Mouse (Mus musculus) right cerebral cortex, postnatal 4 days (tissue): ENCODE measurements around the gene Runx2.

Source experiments
- DNase-seq: peaks from one replicate; pipeline ENCODE4 v3.0.0-alpha.2; 2022

Gene Runx2

DNA sequence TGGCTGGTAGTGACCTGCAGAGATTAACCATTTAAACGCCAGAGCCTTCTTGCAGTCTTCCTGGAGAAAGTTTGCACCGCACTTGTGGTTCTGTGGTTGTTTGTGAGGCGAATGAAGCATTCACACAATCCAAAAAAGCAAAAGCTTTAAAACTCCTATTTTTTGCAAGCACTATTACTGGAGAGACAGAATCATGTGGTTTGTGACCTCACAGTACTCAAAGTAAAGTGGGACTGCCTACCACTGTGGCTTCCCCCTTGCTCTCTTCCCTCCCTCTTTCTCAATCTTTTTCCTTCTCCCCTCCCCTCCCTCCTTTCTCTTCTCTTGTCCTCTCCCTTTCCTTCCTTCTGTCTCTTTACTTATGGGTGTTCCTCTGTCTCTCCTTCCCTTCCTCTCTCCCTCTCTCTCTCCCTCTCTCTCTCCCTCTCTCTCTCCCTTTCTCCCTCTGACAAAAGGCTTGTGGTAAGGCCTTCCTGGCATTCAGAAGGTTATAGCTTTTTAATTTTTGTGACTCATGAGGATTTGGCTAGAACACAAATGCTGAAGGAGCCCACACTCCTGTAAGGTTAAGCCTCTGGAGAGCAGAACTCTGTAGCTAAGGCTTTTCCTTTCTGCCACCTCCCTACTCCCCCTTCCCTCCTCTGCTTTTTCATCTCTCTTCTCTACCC is at the start of gene Runx2:
Gene Runx2, minus strand, starts transcription at position 290 of the 668 bp plus-strand sequence.
- DNase-seq: no peak

DNA sequence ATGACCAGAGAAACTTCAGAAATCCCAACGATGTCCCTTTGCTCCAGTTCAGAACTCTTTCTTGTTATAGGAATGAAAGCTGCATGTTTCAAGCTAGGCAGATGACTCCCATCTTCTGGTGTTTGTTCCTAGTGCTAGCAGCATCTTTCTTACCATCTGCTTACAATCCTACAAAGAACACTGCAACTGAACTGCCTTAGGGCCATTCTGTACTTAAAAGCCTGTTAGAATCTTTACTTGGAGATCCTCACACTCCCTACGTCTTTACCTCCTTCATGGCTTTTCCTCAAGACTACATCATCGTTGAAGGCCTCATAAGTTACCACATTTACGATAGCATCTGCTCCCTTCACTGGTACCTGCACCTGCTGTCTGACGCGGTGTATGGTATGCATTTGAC is 48.6 kb upstream of the Runx2 start:
- no peak for DNase-seq

DNA sequence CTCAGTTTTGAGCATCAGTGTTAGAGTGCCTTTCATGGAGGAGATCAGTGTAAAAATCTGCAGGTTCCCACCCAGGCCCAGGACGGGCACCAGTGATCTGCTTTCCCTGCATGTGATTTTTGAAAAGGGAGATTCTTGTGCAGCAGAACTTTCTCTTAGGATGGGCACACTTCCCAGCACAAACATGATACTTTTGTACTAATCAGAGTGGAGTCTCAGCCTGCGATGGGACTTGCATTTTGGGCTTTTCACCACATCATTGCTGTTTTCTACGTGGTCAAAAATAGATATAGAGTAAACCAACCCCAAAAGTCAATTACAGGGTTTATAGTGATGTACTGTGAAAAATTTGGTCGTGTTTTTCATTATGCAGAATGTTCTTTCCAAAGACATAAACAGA is 27.6 kb upstream of the Runx2 start:
- no peak for DNase-seq

DNA sequence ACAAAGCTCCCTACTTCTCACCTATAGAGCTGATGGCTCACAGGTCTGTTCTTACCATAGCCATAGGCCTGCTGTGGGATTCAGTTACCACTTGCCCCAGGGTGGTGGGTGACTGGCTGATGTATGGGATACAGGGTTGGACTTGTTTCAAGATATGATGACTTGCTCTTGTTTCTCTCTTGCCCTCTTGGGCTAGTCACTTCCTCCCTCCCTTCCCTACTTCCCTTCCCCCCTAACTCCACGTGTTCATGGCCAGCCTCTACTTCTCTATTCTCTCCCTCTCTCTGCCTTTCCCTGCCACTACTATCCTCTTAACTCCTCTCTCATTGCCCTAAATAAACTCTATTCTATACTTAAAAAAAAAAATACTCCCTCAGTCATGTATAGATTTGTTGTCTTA is 16.6 kb upstream of the Runx2 start:
- no peak for DNase-seq

DNA sequence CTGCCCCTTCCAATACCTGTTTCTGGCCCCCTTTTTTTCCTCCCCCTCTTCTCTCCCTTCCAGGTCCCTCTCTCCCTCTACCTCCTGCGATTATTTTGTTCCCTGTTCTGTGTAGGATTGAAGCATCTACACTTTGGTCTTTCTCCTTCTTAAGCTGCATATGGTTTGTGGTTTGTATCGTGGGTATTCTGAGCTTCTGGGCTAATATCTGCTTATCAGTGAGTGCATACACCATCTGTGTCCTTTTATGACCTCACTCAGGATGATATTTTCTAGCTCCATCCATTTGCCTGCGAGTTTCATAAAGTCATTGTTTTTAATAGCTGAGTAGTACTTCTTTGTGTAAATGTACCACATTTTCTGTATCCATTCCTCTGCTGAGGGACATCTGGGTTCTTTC is 15.0 kb upstream of the Runx2 start:
- no peak for DNase-seq

DNA sequence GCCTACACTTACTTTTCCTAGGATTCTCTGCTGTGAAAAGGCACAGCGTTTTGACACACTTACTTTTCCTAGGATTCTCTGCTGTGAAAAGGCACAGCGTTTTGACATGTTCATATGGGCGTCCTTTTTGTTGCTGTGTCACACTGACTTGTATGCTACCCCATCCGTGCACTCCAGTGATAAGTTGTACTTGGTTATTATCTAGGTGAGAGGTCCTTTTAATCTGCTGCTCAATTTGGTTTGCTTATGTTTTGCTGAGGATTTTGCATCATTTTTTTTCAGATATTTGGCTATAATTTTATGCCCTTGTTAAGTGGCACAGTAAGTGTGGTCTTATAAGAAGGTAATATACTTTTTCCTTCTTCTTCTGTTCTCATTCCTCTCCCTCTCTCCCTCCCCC is 13.4 kb upstream of the Runx2 start:
- no peak for DNase-seq

DNA sequence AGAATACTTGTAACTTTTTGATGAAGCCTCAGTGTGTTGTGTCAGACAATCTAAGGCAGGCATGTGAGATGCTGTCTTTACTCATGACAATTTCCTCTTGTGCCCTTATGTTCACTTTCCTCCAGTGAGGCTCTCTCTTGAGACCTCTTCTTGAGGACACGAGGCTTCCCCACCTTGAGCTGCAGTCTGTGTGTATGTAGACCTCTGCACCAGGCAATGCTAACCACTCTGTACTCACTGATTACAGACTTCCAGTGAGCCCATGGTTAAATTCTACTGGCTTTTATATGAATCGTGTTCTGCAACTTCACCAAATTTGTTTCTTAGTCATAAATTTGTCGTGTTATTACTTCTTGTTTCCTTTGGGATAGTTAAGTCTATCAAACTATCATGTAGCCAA is 12.5 kb upstream of the Runx2 start:
- no peak for DNase-seq

DNA sequence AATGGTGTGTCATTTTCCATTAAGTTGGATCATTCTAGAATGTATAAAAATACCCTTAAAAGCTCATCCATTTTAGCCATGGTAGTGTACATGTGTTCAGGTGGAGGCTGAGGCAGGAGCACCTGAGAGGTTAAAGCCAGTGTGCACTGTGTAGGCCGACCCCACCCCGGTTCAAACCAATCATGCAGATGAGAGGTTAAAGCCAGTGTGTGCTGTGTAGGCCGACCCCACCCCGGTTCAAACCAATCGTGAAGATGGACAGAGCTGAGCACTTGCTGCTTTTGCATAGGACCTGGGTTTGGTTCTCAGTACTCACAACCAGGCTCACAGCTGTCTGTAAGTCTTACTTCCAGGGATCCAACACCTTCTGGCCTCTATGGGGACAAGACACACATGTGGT is 7.3 kb upstream of the Runx2 start:
- no peak for DNase-seq

DNA sequence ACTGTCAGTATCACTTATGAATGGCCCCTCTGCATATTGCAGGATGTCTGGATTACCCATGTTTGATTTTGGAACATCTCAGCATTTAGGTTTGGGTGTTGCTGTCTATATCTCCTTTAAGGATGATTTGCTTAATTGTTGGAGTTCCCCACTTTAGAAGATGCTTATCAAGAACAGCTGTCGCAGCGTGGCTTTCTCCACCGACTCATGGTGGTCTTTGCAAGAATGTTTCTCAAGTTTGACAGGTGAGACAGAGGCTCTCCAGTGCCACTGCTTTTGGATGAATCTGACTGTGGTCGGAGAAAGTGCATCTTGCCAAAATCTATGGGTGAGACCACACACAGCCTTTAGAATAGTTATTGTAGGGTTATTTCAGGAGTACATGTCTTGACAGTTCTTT is 5.2 kb upstream of the Runx2 start:
- no peak for DNase-seq

DNA sequence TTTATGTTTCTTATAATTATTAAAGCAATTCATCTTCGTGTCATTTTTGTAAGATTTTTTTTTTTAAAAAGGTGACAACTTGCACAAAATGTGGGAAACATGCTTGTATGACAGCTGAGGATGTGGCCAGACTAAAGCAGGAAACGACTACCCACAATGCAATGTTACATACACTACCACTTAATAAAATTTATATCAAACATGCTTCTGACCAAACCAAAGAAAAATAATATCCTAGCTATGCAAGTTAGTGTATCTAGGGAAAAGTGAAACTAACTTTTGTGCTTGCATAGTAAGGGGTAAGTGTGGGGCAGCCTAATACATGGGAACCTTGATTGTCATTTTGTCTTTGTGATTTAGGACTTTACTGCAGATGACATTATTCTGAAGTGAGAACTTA is 4.2 kb upstream of the Runx2 start:
- DNase-seq: no peak

DNA sequence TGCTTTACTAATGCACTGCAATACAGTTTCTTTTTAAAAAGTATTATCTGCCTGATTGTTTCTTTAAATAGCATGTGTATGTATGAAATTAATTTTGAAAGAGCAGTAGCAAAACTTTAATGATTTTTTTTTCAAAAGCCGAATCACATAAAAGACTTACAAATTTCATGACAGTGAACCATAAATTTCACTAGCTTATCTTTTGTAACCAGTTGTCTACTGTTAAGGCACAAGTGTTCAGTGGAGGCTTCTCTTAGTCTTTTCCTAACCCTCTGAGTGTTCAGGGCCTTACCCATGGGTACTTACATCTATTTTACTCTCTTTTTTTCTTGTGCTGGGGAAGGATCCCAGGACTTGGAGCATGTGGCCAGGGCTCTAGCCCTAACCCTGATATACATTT is 7.6 kb downstream of the Runx2 start:
- DNase-seq: no peak

DNA sequence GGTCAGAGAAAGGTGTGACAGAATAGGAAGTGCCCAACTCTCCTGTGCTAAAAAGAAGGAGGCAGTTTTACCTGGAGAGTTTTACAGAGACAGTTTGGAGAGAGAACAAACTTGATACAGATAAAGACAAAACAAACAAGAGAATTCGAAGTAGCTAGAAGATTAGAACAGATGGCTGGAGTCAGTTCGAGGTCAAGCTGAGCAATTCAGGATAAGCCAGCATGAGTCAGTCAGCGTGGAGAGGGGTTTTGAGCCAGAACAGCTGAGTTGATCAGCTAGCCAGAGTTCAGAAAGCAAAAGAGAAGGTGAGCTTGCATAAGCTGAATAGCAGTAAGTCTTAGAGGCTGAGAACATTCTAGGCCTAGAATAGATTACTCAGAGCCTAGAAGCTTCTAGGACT is 17.3 kb downstream of the Runx2 start:
- DNase-seq: no peak

DNA sequence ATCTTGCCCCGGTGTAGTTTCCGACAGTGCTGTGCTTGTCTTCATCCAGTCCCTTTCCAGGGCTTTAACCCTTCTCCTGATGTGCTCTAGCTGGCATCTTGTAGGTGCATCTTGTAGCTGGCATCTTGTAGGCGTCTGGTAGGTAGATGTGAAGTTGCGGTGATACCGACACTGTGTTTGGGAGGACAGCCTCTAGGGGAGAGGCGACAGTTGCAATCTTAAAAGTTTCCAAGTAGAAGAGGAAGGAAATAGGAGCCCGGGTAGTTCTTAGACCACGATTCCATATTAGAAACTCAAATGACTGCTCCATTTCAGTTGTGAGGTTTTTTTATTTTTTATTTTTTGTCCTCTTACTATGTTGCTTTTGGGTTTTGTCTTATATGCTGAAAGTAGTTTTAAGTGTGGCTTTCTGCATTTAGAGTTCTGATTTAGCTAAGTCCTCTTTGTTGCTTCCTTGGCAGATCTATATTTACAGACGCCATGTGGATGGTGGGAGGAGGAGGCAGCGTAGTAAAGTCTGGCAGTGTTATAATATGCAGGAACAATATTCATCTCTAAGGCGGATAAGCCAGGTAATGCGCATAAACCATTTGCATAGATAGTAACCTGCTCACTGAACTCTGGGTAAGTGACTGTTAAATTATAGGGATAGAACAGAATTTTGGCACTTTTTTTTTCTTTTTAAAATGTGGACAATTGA is 22.2 kb downstream of the Runx2 start:
- no peak for DNase-seq

DNA sequence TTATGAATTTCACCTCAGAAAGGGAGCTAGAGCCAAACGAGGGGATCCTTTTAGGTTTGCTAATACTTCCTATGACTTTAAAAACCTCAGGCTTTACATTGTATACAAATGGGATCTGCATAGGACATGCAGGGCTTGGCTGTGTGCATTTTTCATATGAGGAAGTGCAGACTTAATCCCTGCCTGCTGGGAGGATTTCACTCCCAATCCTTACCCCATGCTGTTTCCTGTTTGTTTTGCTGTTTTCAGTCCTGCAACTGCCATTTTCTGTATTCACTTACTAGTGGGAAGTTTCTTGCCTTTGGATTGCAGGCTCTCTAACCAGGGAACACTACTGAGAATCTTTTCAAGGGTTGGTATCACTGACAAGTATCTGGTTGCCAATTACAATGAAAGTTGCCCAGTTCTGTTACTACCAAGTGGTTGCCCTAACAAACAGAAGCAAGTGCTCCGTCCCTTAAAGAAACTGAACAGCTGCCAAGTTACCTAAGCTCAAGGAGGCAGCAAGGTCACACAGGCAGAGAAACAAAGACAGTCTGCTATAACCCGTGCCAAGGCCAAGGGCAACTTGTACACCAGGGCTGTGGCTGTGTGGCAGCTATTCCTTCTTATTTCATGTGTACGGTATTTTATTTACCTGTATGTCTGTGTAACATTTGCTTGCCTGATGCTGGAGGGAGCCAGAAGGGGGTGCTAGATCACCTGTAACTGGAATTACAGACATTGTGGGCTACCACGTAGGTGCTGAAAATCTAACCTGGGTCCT is 25.4 kb downstream of the Runx2 start:
- DNase-seq: no peak

DNA sequence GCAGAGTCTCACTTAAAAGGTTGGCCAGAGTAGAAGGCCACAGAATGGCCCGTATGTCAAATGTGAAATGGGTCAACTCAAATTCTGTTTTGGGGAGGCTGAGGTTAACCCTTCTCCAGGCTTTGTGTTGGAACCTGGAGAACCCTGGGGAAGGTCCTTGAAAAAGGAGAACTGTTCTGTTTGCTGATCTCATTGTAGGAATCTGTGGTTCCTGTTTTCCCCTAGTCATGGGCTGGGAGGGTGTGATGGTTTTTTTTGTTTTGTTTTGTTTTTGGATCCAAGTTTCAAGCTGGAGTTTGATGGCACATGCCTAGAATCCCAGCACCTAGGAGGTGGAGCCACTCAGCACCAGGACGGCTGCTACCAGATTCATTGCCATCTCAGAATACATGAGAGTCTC is 31.5 kb downstream of the Runx2 start:
- DNase-seq: no peak

DNA sequence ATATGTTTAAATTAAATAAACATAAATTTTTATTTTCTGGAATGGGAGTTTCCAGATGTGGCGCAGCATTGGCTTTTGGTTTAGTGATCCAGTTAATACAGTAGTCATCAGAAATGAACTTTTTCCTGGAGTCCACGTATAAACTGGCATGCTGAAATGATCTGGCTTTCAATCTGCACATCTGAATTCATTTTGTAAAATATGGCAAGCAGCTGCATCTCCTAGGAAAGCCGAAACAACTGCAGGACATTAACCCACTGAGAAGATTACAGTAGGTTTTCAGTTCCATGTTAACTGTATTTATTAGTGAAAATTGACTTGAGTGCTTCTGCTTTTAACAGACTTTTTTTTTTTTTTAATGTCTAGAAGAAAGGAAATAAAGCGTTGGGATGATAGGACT is 32.2 kb downstream of the Runx2 start:
- DNase-seq: no peak

DNA sequence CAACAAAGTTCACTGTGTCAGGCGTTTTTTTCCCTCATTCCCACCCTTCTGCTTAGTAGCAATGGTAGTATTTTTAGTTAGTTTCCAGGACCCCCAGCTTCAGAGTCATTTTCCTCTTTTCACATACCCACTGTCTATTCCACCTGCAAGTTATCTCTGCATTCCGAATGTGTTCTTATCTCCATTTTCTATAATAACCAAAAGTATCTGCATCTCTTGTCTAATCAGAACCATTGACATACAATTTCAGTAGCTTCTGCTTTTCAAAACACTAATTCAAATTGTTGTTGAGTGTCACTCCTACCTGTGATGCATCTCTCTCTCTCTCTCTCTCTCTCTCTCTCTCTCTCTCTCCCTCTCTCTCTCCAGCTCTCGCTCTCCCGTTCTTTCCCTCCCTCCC is 34.2 kb downstream of the Runx2 start:
- no peak for DNase-seq

DNA sequence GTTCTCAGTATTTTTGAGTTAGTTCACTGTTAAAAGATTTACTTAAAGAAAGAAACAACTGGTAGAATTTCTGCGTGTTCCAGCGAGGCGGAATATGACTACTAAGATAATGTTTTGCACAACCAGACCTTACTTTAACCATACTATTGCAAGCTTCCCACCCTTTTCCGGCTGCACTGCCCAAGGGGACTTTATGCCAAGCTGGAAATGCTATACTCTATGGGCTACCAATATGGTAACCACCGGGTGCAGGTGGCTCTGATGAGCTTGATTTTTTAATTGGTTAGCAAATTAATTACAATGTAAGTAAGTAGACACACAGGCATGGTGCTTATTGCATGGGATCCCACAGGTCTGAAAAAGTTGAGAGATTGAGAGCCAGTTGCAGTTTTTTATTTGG is 36.5 kb downstream of the Runx2 start:
- DNase-seq: no peak

DNA sequence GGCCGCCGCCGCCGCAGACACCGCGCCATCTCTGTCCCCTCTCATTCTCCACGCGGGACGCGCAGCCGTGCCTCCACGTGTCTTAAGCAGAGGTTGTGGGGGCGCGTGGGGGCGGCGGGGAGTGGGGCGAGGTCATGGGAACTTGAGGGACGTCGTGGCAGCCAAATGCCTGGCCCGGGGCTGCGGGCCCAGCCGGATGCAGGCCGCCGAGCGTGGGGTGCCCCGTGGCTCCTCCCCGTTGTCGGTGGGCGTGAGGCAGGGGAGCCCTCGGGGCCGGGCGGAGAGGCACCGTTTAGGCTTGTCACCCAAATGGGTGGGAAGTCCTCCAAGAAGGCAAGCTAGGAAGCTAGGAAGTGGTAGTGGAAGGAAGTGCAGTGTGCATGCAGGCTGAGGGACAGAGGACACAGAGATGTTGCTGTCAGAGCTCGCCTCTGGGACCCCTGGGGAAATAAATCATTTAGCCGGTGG is 37.2 kb downstream of the Runx2 start:
- peak; percentile 73 for DNase-seq

DNA sequence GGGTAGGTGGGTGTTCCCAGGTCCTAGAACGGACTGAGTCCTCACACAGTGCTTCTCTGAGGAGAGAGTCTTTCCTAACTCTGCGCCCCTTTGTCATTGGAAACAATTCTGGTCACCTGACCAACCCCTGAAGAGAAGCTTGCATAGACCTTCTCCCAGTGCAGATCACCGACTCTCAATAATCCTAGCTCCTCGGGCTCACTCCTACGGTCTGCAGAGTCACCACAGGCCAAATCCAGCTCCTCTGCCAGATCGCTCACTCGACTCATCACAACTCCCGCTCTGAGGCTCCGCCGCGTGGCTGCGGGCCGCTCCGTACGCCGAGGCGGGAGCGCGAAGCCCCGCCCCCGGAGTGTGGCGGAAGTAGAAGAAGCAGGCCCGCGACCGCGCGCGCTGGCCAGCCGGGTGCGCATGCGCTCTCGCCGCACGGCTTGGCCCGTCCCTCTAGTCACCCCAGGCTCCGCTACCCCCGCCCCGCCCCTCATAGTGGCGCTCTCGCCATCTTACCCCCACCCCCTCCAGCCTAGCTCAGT is 37.8 kb downstream of the Runx2 start, which contains the start of gene Supt3:
Gene Supt3, plus strand, starts transcription at position 415 of the 533 bp plus-strand sequence.
- peak; percentile 98 for DNase-seq

DNA sequence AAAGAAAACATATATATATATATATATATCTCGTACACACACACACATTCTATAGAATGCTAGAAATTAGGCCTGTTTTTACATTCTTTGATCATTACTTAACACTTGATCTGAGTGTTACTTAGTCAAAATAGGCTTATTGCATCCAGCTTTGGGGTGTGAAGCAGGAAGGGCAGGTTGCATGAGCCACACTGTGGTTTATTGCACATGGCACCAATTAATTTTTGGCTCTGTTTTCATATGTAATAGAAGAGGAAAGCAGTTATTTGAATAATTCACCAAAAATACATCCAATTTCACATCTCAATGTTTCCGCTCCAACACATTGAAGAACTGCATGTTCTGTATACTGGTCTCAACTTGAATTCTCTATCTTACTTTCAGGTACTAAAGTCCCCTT is 42.0 kb downstream of the Runx2 start:
- DNase-seq: no peak

DNA sequence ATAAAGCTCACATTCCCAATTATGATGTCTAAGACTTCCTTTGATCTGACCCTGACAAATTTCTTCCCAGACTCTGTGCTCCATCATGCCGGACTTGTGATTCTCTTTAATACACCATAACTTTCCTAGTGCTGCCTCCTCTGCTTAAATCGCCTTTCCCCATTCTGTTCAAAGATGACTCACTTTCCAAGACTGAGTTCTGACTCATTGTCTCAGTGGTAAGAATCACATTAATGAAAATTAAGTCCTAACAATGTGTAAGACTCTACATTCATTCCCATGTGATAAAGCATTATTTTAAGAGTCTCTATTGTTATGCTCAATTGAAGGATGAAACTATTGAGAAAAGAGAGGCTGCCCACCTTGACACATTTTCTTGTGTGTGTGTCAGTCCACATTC is 43.7 kb downstream of the Runx2 start:
- DNase-seq: no peak

DNA sequence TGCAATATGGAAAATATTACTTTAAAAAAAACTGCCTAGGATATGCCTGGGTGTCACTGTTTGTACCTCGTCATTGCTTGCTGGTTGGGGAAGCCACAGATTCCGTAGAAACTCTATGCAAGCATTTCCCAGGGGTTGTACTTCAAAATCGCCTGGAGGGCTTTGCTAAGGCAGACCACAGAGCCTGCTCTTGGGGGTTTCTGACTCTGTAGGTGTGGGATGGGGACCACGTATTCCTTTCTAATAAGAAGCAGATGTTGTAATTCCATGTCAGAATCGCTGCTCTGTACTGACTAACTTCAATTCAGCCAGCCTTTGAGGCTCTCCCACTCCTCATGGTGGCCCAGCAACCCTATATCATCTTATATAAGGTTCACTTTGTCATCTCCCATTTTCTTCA is 46.1 kb downstream of the Runx2 start:
- DNase-seq: no peak

DNA sequence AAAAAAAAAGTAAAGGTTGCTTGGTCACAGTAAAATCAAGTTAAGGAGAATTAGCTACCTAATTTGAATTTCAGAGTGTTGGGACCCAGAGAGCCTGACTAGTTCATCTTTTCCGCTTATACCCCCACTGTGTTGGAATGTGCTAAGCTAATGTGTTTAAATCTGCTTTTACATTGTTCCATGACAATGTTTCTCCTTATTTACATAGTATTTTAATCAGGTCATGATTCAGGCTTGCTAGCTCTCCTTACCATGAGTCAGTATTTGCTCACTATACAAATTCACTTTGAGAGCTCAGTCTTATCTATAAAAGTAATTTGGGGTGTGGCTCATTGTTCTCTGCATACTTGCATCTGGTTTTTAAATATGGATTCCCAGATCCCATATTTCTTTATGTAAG is 47.2 kb downstream of the Runx2 start:
- DNase-seq: no peak
